Mouse (Mus musculus): Measurements from ENCODE around the gene Cfap77. TPM values are rescaled to one million over a fixed set of nuclear protein-coding genes. Genes with fewer than 3 reads are reported as not detected.

Gene Cfap77
- polyA plus RNA-seq, 1 experiment, result 0.16 TPM

GRCm38 (mm10) chr2:29016599-29017587, 38.0 kb downstream of the Cfap77 start:
- H3K27me3 ChIP-seq (ENCODE audit: control insufficient read depth, insufficient read depth, low read length), result no peaks in the 10 kb centered on the region
- TF ChIP-seq POLR2A (IDR thresholded peaks at IDR 0.05; ENCODE audit: low read depth, low read length) (no peak), CTCF (IDR thresholded peaks at IDR 0.05; ENCODE audit: extremely low read depth, insufficient read length, insufficient replicate concordance, low read depth, low read length) (no peak)
- WGBS, result 54% methylated on average over 27 of the region's 27 CpGs
- H3K4me3 ChIP-seq (ENCODE audit: low read depth, low read length), result no peak overlapping the region
- H3K36me3 ChIP-seq (ENCODE audit: control insufficient read depth, insufficient read depth, low read length), result no peaks in the 10 kb centered on the region
- H3K4me1 ChIP-seq (ENCODE audit: control insufficient read depth, insufficient read depth, insufficient read length, low read length), result peaks cover 2% of the 10 kb centered on the region; the same call in 1 of the 2 replicates
- H3K27ac ChIP-seq (ENCODE audit: insufficient read depth, low read depth, low read length), result no peak overlapping the region

DNA sequence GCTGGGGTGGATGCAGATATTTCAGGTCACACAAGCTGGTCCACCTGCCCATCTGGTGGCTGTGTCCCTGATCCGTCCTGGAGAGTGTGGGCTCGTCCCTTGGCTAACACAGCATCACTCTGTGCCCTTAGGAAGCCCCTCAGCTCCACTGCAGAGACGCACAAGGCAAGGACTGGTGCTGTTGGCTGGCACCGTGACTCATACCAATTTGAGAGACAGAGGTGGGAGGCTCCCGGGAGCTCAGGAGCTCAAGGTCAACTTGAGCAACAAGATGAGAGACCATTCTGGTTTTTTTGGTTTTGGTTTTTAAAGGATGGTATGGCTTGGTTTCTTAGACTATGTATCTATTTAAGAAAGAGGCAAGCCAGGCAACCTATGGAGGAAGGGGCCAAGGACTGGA, 42.3 kb downstream of the Cfap77 start:
- H3K4me3 ChIP-seq (ENCODE audit: low read depth, low read length), result no peak overlapping the region
- H3K27me3 ChIP-seq (ENCODE audit: control insufficient read depth, insufficient read depth, low read length), result no peaks in the 10 kb centered on the region
- peaks cover 2% of the 10 kb centered on the region; the same call in 1 of the 2 replicates for H3K4me1 ChIP-seq (ENCODE audit: control insufficient read depth, insufficient read depth, insufficient read length, low read length)
- no peak overlapping the region for H3K27ac ChIP-seq (ENCODE audit: insufficient read depth, low read depth, low read length)
- 53% methylated on average over 5 of the region's 5 CpGs for WGBS
- H3K36me3 ChIP-seq (ENCODE audit: control insufficient read depth, insufficient read depth, low read length), result no peaks in the 10 kb centered on the region
- TF ChIP-seq CTCF (IDR thresholded peaks at IDR 0.05; ENCODE audit: extremely low read depth, insufficient read length, insufficient replicate concordance, low read depth, low read length) (no peak), POLR2A (IDR thresholded peaks at IDR 0.05; ENCODE audit: low read depth, low read length) (no peak)

GRCm38 (mm10) chr2:29007656-29008055, 47.2 kb downstream of the Cfap77 start:
- H3K4me3 ChIP-seq (ENCODE audit: low read depth, low read length), result no peak overlapping the region
- 52% methylated on average over 6 of the region's 6 CpGs for WGBS
- H3K27ac ChIP-seq (ENCODE audit: insufficient read depth, low read depth, low read length), result no peak overlapping the region
- TF ChIP-seq POLR2A (IDR thresholded peaks at IDR 0.05; ENCODE audit: low read depth, low read length) (no peak), CTCF (IDR thresholded peaks at IDR 0.05; ENCODE audit: extremely low read depth, insufficient read length, insufficient replicate concordance, low read depth, low read length) (no peak)
- H3K36me3 ChIP-seq (ENCODE audit: control insufficient read depth, insufficient read depth, low read length), result no peaks in the 10 kb centered on the region
- no peaks in the 10 kb centered on the region for H3K4me1 ChIP-seq (ENCODE audit: control insufficient read depth, insufficient read depth, insufficient read length, low read length)
- no peaks in the 10 kb centered on the region for H3K27me3 ChIP-seq (ENCODE audit: control insufficient read depth, insufficient read depth, low read length)

GRCm38 (mm10) chr2:29006455-29007034, 48.3 kb downstream of the Cfap77 start:
- Histone ChIP-seq H3K27me3 (ENCODE audit: control insufficient read depth, insufficient read depth, low read length) (no peaks in the 10 kb centered on the region), H3K36me3 (ENCODE audit: control insufficient read depth, insufficient read depth, low read length) (no peaks in the 10 kb centered on the region), H3K4me3 (ENCODE audit: low read depth, low read length) (no peak overlapping the region), H3K4me1 (ENCODE audit: control insufficient read depth, insufficient read depth, insufficient read length, low read length) (no peaks in the 10 kb centered on the region), H3K27ac (ENCODE audit: insufficient read depth, low read depth, low read length) (no peak overlapping the region)
- 75% methylated on average over 13 of the region's 13 CpGs for WGBS
- no peak for TF ChIP-seq POLR2A (IDR thresholded peaks at IDR 0.05; ENCODE audit: low read depth, low read length)
- no peak for TF ChIP-seq CTCF (IDR thresholded peaks at IDR 0.05; ENCODE audit: extremely low read depth, insufficient read length, insufficient replicate concordance, low read depth, low read length)

GRCm38 (mm10) chr2:29004037-29004436, 50.8 kb downstream of the Cfap77 start:
- H3K36me3 ChIP-seq (ENCODE audit: control insufficient read depth, insufficient read depth, low read length), result no peaks in the 10 kb centered on the region
- H3K27me3 ChIP-seq (ENCODE audit: control insufficient read depth, insufficient read depth, low read length), result no peaks in the 10 kb centered on the region
- H3K4me1 ChIP-seq (ENCODE audit: control insufficient read depth, insufficient read depth, insufficient read length, low read length), result no peaks in the 10 kb centered on the region
- no peak for TF ChIP-seq CTCF (IDR thresholded peaks at IDR 0.05; ENCODE audit: extremely low read depth, insufficient read length, insufficient replicate concordance, low read depth, low read length)
- TF ChIP-seq POLR2A (IDR thresholded peaks at IDR 0.05; ENCODE audit: low read depth, low read length), result no peak
- no peak overlapping the region for H3K4me3 ChIP-seq (ENCODE audit: low read depth, low read length)
- WGBS, result 56% methylated on average over 9 of the region's 9 CpGs
- no peak overlapping the region for H3K27ac ChIP-seq (ENCODE audit: insufficient read depth, low read depth, low read length)

GRCm38 (mm10) chr2:28998246-28998645, 56.6 kb downstream of the Cfap77 start:
- Histone ChIP-seq H3K4me1 (ENCODE audit: control insufficient read depth, insufficient read depth, insufficient read length, low read length) (no peaks in the 10 kb centered on the region), H3K27ac (ENCODE audit: insufficient read depth, low read depth, low read length) (no peak overlapping the region), H3K27me3 (ENCODE audit: control insufficient read depth, insufficient read depth, low read length) (no peaks in the 10 kb centered on the region), H3K36me3 (ENCODE audit: control insufficient read depth, insufficient read depth, low read length) (no peaks in the 10 kb centered on the region), H3K4me3 (ENCODE audit: low read depth, low read length) (no peak overlapping the region)
- TF ChIP-seq POLR2A (IDR thresholded peaks at IDR 0.05; ENCODE audit: low read depth, low read length) (no peak), CTCF (IDR thresholded peaks at IDR 0.05; ENCODE audit: extremely low read depth, insufficient read length, insufficient replicate concordance, low read depth, low read length) (no peak)
- WGBS, result 47% methylated on average over 5 of the region's 5 CpGs

Data from small intestine, adult 2 months (tissue).